Mouse (Mus musculus) heart, adult 11 months (tissue): ENCODE data around the gene Hdgf.

Experiments used
- DNase-seq: peaks from one replicate; pipeline ENCODE4 v3.0.0; 2022

Gene Hdgf

DNA sequence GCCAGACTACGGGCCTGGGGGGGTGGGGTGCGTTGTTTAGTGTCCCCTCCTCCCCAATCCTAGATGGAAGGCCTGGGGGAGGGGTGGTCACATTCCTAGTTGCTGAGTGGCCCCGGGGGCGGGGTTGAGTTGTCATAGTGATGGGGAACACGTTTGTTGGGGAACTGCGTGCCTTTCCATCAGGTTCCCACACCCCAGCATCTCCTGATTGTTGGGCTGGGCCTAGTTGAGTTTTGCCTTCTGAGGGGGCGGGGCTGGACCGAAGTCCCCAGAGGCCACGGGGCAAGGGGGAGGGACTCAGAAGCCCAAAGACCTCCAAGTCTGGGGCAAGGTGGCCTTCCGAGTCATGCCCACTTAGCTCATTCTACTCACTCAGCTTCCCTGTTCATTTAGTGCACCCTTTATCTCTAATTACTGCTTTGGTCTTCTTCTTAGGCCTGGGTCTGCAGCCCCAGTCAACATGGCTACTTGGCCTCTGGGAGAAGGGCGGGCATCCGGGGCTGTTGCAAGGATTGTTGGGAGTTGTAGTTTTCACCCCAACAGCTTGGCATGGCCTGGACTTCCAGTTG, 4.5 kb downstream of the Hdgf start:
- DNase-seq = peak; percentile 99

DNA sequence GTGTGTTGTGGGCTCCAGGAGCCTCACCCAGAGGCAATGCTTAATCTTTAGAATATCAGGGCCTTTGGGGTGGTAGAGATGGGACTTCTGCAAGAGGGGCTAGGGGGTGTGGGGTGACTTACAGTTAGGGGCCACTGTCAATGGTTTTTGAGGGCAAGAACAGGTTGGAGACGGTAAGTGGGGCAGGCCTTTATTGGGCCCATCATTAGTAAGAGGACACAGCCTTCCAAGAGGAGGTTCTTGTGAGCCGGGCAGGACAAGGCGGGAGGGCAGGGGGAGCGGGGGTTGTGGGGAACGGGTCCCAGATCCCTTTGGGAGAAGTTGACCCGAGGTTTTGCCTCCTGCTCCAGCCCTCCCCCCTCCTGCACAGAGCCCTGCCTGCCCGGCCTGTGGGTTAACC, 7.4 kb downstream of the Hdgf start:
- peak; percentile 93 for DNase-seq

DNA sequence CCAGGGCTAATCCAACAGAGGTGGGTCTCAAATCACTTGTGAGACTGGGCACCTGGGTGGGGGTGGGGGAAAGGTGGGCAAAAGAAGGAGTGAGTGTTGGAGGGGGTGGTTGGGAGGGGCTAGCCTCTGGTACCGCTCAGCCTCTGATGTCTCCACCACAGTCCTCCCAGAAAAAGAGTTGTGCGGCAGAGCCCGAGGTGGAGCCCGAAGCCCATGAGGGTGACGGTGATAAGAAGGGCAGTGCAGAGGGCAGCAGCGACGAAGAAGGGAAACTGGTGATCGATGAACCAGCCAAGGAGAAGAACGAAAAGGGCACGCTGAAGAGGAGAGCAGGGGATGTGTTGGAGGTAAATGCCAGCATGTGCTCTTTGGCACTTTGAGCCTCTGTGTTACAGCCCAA, 7.8 kb downstream of the Hdgf start:
- DNase-seq = peak; percentile 89

DNA sequence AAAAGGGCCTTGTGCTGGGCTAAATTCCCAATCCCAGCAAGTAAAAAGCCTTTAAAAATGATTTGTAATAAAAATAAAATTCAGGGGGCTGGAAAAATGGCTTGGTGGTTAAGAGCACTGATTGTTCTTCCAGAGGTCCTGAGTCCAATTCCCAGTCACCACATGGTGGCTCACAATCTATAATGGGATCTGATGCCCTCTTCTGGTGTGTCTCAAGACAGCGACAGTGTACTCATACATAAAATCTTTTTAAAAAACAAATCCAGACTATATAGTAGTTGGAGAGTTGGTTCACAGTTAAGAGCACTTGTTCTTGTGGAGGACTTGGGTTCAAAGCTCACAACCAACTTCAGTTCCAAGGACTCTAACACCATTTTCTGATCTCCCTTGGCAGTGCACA, 10.9 kb downstream of the Hdgf start:
- DNase-seq = no peak

DNA sequence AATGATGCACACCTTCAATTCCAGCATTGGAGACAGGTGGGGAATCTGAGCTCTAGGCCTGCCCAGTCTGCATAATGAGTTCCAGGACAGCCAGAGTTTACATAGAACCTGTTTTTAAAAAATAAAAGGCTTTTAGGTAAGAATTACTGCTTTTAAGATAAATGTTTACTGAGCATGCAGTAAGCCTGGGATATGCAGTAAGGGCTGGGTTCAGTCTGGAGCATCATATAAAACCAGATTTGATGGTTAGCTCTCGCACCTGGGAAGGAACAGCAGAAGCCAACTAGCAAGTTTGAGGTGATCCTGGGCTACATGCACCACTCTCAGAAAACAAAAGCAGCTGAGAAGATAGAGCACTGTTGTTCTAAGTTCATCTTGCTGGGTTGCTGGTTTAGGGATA, 12.4 kb downstream of the Hdgf start:
- DNase-seq = no peak

DNA sequence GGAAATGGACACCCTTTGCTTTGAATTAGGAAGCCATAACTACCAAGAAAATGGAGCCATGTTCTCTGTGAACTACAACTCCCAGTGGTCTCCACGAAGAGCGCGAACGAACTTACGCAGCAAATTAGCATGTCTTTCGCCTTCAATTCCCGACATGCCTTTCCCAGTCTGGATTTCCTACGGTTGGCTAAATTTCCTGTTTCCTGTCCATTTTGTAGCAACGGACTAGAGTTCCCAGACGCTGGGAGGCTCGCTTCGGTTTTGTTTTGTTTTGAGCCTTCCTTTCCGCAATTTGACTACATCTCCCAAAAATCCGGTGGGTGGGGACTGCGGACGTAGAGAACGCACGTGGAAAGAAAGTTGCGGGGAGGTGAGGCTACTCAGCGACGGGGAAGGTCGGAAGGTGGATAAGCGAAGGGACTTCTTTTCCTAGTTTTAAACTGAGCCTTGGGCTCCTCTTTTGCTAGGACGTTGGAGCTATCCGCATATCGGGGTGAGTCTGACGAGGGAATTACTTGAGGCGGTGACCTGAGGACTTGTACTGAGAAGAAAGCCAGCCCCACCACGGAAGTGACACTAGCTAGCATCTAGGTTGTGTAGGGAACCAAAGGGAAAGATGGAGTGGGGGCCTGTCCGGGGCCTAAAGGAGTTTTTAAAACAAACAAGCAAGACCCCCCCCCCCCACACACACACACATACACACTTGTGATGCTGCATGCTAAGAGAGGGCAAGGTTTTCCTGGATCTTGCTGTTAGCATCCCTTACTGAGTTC, 13.4 kb downstream of the Hdgf start, which contains the start of gene Mrpl24:
Gene Mrpl24 (plus strand): TSS at position 171 of the 773 bp plus-strand sequence.
- DNase-seq = peak; percentile 99

DNA sequence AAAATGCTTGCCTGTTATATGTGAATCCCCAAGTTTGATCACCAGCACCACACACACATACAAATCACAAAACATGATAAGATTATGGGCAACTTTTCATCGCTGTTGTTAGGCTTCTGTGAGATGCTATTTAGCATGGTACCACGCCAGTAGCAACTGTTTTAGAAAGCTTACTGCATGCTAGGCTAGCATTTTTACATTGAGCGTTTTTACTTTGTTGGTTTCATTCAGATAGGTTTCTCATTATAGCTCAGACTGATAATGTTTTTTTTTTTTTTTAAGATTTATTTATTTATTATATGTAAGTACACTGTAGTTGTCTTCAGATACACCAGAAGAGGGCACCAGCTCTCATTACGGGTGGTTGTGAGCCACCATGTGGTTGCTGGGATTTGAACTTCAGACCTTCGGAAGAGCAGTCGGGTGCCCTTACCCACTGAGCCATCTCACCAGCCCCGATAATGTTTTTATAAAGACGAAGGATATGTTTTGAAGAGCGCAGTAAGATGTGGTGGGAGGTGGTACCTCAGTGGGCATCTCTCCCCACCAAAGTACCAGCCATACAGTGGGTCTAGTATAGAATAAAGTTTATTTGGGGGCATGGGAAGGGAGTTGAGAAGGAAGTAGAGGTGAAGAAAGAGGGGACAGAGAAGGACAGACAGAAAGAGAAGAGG, 14.3 kb downstream of the Hdgf start:
- no peak for DNase-seq

DNA sequence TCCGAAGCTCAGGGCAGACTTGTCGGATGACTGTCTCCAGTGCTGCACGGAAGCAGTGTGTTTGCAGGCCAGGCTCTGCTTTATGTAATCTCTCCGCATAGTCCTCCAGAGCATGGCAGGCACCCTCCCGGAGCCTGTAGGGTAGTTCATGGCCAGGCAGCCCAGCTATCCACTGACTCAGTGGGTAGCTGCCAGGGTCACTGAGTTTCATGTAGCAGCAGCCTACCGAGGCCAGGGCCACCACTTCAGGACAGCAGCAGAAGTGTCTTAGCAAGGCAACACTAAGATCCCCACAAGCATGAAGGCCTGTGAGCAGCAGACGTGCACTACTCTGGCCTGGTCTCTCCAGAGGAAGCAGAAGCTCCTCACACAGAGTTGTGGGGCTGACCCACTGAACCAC, 18.9 kb downstream of the Hdgf start:
- no peak for DNase-seq

DNA sequence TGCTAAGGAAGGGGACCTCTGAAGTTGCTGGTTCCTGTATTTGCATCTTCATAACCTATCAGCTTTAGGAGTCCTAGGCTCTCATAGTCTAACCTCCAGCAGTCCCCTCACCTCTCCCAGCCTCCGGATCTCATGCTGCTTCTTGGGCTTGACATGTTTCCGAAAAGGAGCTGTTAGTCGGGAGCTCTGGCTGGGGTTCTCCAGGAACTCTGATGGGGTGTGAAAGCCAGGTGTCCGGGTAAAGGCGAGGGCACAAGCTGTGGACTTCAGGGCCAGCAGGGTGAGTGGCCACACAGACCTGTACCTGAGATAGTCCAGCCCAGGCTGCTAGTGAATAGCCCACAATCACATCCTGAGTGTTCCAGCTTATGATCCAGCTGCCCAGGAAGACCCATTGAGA, 21.3 kb downstream of the Hdgf start:
- peak; percentile 90 for DNase-seq

DNA sequence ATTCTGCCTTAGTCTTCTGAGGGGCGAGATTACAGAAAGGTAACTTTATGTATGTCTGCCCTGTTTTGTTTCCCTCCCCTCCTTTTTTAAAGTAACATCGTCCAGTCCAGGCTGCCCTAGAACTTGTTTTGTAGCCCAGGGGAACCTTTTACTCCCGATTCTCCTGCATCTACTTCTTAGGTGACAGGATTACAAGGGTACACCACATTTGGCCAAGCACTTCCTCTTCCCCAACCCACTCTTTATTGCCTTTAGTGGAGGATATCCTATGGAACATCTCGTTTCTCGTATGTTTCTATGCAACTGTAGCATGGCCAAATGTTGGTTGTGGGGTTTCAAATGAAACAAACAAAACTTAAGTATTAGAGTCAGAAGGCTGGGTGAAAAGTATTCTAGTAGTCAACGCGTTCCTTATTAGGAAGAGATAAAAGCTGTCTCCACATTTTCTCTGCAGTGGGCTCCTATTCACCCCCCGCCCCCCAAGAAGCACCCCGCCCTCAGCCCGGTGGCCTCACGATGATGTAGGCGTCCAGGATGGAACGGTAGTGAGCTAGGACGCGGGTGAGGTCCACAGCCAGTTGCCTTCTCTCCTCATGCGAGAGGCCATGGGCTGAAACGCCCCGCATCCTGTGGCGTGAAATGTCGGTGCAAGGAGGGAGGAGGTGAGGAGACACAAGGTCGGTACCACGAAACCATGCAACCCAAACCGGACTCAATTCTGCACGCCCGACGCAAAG, 23.4 kb downstream of the Hdgf start:
- DNase-seq = no peak

DNA sequence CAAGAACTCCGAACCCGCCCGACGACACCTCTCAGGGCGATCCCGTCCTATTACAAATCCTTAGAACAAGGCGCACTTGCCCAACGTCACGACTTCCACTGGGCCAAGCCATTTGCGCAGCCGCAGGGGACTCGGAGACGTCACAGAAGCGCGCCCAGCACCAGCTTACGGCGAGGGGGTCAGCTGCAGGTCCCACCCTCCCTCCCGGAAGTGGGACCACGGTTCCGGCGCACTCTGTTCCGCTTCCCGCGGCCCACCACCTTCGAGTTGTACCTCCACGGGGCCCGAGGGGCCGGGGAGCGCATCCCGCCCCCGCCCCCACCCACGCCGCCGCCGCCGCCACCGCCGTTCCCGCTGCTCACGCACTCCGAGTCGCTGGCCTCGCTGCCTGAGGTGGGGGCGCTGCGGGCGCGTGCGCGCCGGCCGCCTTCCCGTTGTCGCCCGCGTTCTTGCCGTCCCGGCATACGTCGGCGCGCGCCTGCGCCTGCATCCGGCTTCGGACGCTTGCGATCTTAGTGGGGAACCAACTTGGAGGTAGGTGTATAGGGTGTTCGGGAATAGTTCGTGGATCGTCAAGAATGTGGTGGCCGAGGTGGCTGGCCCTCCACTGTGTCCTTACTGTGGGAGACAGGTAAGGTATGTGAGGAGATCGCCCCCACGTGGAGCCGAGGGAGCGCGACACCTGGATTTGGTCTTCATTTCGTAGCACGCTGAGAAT, 24.1 kb downstream of the Hdgf start, which contains the start of the genes Isg20l2 and Rrnad1:
Gene Isg20l2 (plus strand): TSS at position 237 of the 718 bp plus-strand sequence.
Gene Rrnad1 (minus strand): TSS at position 640 of the 718 bp plus-strand sequence.
- DNase-seq = peak; percentile 100

DNA sequence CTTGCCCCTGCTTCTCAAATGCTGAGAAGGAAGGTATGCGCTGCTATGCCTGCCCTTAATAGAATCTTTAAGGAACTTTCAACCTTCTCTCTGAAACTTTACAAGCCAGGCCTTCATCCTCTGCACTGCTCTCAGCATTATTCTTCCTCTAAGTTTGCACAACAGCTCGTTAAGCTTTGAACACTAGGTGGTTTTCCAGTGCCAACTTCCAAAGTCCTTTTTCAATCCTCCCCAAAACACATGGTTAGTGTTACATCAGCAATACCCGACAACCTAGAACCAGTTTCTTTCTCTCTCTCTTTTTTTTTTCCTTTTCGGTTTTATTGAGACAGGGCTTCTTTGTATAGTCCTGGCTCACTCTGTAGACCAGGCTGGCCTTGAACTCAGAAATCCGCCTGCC, 27.9 kb downstream of the Hdgf start:
- DNase-seq = no peak

DNA sequence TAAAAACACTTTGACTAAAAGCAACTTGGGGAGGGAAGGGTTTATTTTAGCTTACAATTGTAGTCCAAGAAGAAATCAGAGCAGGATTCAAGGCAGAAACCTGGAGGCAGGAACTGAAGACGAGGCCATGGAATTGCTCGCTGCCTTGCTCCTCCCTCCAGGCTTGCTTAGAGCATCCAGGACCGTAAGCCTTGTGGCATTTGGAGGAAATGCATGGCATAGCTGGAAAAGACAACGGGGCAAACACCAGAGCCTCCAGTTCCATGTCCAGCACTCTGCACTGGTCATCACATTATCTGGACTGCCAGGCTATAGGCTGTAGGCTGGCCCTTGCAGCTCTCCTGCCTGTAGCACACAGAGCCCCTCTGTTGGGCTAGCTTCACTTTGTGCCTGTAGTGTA, 28.4 kb downstream of the Hdgf start:
- DNase-seq = no peak

DNA sequence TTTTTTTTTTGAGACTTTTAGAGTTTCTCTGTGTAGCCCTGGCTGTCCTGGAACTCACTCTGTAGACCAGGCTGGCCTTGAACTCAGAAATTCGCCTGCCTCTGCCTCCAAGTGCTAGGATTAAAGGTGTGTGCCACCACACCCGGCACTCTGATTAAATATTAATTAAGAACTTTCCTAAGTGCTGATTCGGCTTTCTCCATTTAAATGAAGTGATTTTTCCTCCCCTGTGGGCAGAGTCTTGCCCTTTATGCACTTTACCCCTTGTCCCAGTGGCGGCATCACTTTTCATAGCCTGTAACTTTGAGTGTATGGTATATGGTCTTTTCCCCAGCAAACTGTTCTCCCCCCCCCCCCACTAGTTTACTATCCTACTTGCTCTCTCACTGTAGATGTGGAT, 29.1 kb downstream of the Hdgf start:
- no peak for DNase-seq

DNA sequence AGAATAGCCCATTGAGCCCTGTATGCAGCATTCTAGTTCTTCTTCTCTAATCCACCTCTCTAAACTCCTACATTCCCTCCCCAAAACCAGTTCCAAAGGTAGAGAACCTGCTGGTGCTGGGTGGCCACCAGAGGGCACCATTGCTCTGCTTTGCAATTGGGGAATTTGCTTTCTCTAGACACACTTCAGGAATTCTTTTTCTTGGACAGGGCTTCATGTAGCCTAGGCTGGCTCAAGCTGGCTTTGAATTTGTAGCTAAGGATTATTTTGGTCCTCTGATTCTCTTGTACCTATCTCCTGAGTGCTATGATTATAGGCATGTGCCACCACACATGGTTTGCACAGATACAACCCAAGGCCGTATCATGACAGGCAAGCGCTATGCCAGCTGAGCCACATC, 29.7 kb downstream of the Hdgf start:
- DNase-seq = peak; percentile 91

DNA sequence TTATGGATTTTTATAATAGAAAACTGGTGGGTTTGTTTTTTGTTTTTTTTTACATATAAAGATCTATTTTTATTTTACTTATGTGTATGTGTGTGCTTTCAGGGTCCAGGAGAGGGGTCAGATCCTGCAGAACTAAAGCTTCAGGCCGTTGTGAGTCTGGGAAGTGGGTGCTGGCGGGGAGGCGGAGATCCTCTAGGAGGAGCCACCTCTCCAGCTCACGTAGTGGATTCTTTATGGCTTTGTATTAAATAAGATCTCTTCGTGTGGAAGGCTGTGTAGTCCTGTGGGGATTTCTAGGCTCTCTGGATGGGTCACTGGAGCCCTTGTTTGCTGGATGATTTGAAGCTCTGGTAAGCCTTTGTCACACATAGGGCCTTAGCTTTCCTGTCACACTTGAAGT, 34.5 kb downstream of the Hdgf start:
- DNase-seq = no peak

DNA sequence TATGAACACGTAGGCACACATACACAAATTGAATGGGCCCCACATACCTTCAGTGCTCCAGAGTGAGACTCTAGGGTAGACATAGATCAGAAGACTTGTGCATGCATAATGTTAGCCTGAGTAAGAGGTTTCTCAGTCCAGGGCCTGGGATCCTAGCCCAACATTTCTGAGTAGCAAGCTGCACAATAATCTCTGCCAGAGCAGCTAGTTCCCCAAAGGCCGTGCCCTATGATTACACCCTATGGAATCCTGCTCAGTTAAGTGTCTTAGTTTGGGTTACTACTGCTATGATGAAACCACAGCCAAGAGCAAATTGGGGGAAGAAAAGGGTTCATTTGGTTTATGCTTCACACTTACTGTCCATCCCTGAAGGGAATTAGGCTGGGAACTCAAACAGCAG, 36.4 kb downstream of the Hdgf start:
- DNase-seq = no peak

DNA sequence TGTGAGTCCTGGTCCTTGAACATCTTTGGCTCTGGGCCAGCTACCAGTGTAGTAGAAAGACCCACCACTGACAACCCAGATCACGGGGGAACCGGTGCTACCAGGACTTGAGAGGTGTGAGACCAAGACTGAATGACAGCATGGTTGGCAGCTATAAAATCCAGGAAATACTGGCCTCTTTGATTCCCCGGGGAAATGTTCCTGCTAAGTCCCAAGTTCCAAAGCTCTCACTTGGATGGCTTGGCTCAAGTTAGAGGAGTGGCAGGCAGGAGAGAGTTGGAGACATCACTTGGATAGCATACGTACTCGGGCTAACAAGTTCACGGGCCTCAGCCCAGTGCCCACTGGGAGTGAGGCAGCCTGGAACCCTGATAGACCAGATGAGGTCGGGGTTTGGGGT, 37.5 kb downstream of the Hdgf start:
- DNase-seq = no peak

DNA sequence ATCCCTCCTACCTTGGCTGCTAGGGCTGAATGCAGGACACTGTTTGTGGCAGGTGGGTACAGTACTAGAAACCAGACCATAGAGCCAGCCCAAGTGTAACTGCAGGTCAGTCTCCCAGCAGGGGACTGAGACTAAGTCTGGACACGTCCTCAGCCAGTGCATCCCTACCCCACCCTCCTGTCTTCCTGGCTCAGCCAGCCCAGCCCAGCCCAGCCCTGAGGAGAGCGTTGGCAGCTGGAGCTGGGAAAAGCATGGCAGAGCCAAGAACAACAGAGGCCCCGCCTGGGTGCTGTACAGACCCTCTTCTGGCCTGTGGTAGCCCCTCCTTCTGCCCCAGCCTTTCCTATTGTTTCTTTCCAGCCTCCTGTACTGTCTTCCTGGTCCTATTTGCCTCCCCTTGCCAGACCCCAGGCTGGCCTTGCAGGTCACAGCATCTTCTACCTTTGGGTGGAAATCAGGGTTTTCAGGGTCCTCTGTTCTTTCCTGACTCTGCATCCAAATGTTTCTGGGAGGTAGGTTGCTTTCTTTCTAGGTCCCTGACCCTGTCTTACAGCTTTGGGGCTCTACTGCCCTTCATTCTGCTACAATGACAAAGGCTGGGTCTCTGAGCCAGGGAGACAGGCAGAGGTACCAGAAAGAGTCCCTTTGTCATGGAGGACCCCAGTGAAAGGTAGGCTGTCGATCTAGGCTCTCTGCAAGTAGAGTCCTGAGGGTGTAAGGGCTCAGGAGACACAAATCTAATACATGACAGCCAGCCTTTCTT, 38.9 kb downstream of the Hdgf start:
- peak; percentile 95 for DNase-seq

DNA sequence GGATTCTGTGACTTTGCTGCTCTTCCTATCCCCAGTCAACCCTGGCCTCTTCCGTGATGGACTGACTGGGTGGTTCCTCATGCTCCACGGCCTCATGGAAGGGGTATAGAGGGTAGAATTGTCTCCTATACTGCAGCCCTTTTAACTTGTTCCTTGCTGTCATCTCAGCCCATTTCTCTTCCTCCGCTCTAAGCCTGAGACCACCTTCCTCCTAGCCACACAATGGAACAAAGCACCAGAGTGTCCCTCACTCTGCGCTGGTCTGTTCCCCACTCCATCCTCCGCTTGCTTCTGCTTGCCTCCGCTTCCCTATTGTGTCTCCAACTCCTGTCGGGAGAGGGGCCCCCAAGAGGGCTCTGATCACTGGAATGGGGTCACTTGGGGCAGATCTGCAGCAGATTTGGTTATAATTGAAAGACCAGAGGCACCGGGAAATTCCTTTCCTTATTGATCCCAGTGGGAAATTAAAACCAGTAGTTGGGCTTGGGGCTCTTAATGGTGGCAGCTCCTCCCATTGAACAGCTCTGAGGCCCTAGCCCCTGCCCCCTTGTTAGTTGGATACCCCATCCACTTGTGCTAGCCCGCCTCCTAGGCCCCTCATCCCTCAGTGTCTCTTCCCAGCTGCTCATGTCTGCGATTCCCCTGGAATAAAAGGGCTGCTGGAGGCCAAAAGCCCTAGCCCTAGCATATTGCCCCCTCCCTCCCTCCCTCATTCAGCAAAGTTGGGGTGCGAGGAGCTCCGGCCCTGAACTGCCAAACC, 39.8 kb downstream of the Hdgf start:
- no peak for DNase-seq

DNA sequence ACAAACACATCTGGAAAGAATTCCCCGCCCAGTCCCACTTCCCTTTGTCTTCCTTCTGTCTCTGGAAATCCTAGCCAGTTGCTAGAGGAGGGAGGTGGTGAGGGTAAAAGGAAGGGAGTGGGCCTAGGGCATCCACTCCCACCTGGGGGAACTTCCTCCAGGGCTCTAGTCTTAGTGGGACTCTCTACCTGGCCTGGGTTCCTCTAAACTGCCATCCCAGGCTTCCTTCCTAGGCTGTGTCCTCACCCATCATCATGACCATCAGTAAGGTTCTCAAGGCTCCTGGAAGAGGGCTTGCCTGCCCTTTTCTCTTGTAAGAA, 40.4 kb downstream of the Hdgf start:
- DNase-seq = no peak
